Mouse (Mus musculus) 416B (cell line): ENCODE results near the gene Morn4.

Source experiments
- DNase-seq: peaks from one replicate; pipeline ENCODE4 v3.0.0; 2011; ENCODE audit warnings: low read depth

The Morn4 gene

DNA sequence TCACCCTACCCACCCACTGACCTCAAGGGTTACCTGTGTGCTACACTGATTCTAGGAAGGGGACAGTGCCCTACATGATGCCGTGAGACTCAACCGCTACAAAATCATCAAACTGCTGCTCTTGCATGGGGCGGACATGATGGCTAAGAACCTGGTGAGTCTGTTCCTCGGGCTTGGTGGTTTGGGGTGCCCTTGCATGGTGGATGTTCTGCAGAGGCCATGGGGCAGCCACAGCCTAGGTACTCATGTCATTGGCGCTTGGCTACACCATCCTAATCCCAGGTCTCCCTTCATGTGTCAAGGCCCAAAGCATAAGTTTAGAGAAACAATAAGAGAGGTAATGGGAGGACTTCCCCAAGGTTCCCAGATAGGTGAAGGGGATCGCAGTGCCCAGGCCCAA, 42.2 kb downstream of the Morn4 start:
- DNase-seq, result no peak

GRCm38 (mm10) chr19:42038310-42038709, 47.8 kb downstream of the Morn4 start:
- no peak for DNase-seq

DNA sequence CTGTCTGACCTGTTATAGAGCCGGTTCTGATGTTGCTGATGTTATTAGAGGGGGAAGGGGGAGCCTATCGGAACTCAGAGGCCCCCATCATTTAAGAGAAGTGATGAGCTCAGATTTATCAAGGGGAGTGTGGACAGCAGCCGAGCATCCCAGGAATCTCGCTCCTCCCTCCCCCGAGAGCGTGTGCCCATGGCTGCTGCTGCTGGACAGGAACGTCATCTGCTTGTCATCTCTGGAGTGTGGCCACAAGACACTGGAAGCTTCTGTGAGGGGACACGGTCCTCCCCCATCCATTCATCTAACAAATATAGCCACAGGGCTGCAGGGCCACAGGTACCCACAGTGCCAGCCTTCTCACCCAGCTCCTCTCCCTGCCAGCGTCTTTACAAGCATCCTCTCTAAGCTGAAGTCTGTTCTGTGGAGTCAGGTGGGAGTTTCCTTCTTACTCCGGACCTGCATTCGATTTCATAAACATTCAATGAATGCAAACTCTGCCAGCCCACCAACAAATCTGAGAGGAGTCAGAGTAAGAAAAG, 48.9 kb downstream of the Morn4 start:
- no peak for DNase-seq

GRCm38 (mm10) chr19:42036357-42036756, 49.8 kb downstream of the Morn4 start:
- no peak for DNase-seq

- peak; percentile 94 for DNase-seq
These were observed 50.5 kb downstream of the Morn4 start, which contains the start of gene Ankrd2 for GRCm38 (mm10) chr19:42035456-42036248. Gene Ankrd2 (plus strand): TSS chr19:42036000.

DNA sequence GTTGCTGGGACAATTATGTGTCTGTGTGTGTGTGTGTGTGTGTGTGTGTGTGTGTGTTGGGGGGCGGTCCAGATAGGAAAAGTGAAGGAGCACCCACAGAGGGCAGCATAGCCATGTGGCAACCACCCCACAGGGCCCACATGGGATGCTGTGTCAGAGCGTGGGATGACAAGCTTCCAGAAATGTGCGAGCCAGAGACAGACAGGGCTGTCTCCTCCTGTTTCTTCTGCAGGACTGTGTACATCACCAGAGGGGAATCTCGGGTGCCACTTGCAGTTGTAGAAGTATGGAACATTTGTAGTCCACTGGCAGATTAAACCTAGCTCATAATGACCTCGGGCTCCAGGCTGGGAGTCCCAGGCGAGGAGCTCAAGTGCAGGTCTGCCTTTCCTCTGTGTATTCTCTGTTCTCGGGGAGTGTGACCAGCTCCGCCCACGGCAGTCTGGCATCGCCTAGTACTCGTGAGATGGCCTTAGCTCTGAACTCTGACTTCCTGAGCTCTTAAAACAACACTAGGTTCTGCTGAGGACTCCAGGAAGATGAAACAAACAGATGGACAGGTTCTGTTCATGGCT, 51.2 kb downstream of the Morn4 start:
- no peak for DNase-seq

GRCm38 (mm10) chr19:42034146-42034775, 51.9 kb downstream of the Morn4 start:
- DNase-seq, result no peak

DNA sequence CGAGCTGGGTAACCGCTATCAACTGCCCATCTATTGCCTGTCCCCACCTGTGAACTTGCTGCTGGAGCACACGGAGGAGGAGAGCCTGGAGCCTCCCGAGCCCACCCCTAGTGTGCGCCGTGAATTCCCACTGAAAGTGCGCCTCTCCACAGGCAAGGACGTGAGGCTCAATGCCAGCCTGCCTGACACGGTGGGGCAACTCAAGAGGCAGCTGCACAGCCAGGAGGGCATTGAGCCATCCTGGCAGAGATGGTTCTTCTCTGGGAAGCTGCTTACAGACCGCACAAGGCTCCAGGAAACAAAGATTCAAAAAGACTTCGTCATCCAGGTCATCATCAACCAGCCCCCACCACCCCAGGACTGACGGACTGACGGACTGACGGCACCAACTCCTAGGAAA, 52.5 kb downstream of the Morn4 start:
- DNase-seq, result no peak

- no peak for DNase-seq
These were observed 55.0 kb downstream of the Morn4 start for GRCm38 (mm10) chr19:42031112-42031511.

DNA sequence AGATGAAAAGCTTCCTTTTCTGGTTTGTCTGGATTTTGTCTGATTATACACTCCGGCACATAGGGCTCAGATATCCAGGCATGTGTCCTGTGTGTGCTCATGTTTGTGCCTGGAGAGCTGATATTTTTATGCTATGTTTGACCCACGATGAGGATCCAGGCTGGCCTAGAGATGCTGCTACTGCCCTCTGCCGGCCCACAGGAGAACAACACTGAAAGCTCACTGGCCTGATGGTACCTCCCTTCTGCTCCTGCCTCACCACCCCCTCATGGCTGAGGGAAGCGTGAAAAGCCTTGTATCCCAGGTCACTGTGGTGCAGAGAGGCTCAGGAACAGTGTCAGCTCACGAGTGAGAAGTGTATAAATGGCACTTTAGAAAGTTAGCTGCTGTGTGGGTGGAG, 60.0 kb downstream of the Morn4 start:
- peak; percentile 82 for DNase-seq
